ENCODE assay signal across 21 mouse cellular contexts in the genomic region with DNA sequence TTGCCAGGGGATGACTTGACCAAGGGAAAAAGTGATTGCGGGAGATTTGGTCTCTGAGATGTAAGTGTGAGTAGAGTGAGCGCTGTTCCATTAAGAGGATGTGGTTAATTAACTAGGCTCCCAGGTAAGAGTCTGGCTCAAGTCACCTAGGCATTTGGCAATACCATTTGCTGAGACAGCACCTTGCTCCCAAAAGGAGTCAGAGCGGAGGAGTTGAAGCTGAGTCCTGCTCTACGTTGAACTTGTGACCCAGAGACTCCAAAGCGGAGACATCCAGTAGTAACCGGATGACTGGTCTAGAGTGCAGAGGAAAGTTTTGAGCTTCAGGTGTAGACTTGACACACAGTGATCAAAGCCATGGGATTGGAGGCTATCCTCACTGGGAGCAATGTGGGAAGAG. TPM values are rescaled to one million over a fixed set of nuclear protein-coding genes. Genes with fewer than 3 reads are reported as not detected.
"Had no signal": no experiment of that assay in that cellular context is flagged by ENCODE, and none has a peak within 500 bp of the region (broad histone marks: within the 10 kb centered on the region; RNA-seq: fewer than 3 reads in every experiment).

No protein-coding gene starts in this region.

- DNase-seq: layer of hippocampus, adult 9-11 months; liver, embryonic 13.5 days; lung, embryonic 14.5 days; right cerebral cortex, adult 18-20 months; right cerebral cortex, postnatal 14 days; right cerebral cortex, postnatal 4 days; thymus, adult 2 months; thymus, postnatal 14 days; thymus, postnatal 4 days had no signal

- H3K9me3 ChIP-seq: intestine, embryonic 15.5 days; liver, embryonic 13.5 days; midbrain, embryonic 12.5 days; midbrain, embryonic 15.5 days; neural tube, embryonic 12.5 days; neural tube, embryonic 15.5 days had no signal

- H3K9ac ChIP-seq: intestine, embryonic 15.5 days; liver, embryonic 13.5 days; lung, embryonic 14.5 days; midbrain, embryonic 12.5 days; midbrain, embryonic 15.5 days; neural tube, embryonic 12.5 days; neural tube, embryonic 15.5 days had no signal

- ATAC-seq: hindbrain, embryonic 16.5 days; intestine, embryonic 15.5 days; lung, postnatal 0 days; midbrain, embryonic 15.5 days had no signal

- H3K36me3 ChIP-seq: intestine, embryonic 15.5 days; liver, embryonic 13.5 days had no signal

- H3K4me1 ChIP-seq: midbrain, embryonic 15.5 days; neural tube, embryonic 15.5 days had no signal

- H3K4me3 ChIP-seq: intestine, embryonic 15.5 days; layer of hippocampus, adult 2 months; left cerebral cortex, adult 2 months; liver, embryonic 13.5 days; midbrain, embryonic 12.5 days; midbrain, embryonic 15.5 days; neural tube, embryonic 12.5 days; neural tube, embryonic 15.5 days had no signal

- H3K4me2 ChIP-seq: intestine, embryonic 15.5 days; liver, embryonic 13.5 days; lung, embryonic 14.5 days; midbrain, embryonic 12.5 days; midbrain, embryonic 15.5 days; neural tube, embryonic 12.5 days; neural tube, embryonic 15.5 days had no signal

- H3K27ac ChIP-seq: intestine, embryonic 15.5 days; layer of hippocampus, adult 2 months; left cerebral cortex, adult 2 months; liver, embryonic 13.5 days; macrophage; midbrain, embryonic 12.5 days; midbrain, embryonic 15.5 days; neural tube, embryonic 12.5 days; neural tube, embryonic 15.5 days; stomach, postnatal 0 days had no signal

- H3K27me3 ChIP-seq: intestine, embryonic 15.5 days; liver, embryonic 13.5 days; neural tube, embryonic 12.5 days; neural tube, embryonic 15.5 days had no signal

RNA-seq across cellular contexts. Expression of a gene that starts 51.8 kb away (rescaled TPM):
- polyA plus RNA-seq: liver, embryonic 13.5 days; liver, embryonic 16.5 days; macrophage had no signal
